Mouse (Mus musculus) kidney, adult 9 months (tissue): ENCODE data around the gene Ptch1.

Source experiments
- DNase-seq: peaks from one replicate; pipeline ENCODE4 v3.0.0; 2022

Ptch1 gene

DNA sequence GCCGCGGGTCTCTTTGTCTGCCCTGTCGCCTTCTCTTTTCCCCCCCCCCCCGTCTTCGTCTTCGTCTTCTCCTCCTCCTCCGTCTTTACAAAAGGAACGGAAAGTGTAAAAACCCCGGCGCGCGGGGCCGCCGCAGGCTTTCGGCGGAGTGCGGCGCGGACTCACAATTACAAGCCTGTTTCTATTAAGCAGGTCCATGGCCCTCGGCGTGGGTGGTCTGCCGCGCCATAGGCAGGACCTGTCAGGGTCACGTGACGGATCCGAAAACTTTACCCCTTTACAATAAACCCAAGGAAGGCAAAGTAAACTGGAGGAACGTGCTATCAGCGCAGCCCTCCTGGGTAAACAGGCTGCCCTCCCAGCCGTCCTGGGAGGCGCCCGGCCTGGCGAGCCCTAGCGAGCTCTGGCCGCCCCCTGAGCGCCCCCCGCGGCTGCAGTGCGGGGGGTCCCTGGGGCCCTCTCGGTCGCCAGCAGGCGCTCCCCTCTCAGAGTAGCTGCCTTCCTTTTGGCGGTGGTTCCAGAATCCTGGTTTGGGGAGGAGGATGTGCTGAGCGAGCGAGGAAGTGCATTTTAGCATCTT lies at the start of gene Ptch1:
Ptch1 (minus strand) TSS at position 343 of the 580 bp plus-strand sequence.
- DNase-seq, result no peak

DNA sequence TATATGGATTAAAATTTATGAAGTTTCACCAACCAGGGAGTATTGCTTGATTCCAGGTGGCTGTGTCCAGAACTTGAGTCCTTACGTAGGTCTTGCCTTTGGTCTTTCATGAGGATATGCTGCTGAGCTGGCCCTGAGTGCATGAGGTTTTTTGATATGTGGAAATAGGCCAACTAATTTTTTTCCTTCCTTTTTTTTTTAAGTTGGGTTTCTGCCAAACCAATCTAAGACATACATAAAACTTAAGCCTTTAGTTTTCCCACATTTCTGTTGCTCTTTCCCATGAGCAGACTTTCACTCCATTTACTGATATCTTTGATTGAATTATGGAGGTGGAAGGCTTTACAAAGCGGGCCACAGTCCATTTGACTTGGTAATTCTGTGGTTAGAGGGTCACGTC lies 47.9 kb upstream of the Ptch1 start:
- no peak for DNase-seq

DNA sequence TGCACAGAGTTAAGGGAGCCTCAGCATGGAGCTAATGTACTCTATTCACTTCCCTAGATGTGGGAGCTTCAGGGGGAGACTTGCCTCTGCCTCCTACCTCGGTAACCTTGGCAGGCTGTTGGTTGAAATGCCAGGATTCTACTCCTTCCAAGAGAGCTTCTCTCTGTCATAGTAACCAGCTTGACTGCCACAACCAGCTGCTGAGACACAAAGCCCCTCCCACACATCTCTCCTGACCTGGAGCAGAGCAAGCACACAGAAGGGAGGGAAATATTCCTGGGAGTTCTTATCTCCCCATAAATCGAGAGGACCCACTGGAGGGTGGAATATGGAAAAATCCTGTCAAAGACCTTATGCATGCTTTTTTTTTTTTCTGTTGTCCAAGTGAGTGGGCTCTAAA lies 39.8 kb upstream of the Ptch1 start:
- no peak for DNase-seq

DNA sequence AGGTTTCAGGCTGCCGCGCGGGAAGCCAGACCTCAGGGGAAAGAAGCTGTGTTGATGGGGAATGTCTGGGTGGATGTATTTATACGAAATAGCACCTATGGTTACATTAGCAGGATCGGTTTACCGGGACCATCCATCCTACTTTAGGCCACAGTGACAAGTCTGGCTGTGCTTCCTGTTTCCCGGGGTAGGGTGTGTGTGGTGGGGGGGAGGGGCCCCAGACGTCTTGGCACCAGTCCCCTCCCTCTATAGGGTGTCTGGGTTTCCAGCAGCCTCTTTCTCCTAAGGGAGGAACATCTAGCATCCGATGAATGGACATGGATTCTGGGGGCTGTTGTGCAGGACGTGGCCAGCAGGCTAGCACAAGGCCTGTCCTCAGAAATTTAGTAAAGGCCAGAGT lies 36.3 kb upstream of the Ptch1 start:
- no peak for DNase-seq

DNA sequence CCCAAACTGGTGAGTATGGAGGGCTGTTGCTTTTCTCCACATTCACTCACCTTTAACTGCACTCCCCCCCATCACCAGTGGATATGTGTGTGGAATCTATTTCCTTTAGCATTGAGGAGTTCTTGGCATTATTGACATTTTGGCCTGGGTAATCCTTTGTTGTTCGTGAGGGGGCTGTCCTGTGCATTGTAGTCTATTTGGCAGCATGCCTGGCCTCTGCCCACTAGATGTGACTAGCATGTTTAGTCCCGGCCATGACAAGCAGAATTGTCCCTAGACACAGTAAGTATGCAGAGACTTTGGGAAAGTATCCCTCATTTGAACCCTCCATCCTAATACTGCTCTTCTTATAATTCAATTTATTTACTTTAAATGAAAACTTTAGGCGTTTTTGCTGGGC lies 24.2 kb upstream of the Ptch1 start:
- DNase-seq, result no peak

DNA sequence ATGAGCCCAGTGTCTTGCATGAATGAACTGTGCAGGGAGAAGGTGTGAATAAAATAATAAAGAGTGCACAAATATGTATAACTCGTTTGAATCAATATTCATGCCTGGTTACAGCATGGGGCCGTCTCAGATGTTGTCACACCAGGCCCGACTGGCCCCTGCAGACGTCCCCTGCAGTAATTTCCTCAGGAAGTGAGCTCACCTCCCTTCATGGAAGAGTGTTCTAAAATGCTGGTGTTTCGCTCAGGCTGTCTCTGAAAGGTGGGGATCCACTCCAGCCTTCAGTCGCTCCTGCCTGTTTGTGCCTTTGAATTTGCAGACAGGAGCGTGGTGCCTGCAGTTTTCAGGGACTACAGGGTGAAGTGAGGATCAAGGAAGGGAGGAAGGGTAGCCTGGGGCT lies 22.5 kb upstream of the Ptch1 start:
- DNase-seq, result no peak

- DNase-seq, result peak; percentile 77
Observed at GRCm38 (mm10) chr13:63593469-63594050, 20.2 kb upstream of the Ptch1 start.

GRCm38 (mm10) chr13:63592755-63593154 lies 19.4 kb upstream of the Ptch1 start:
- DNase-seq, result no peak

- no peak for DNase-seq
Observed at GRCm38 (mm10) chr13:63574601-63575000, 1.2 kb upstream of the Ptch1 start.

- DNase-seq, result no peak
Observed at GRCm38 (mm10) chr13:63572453-63573255, 744 bp downstream of the Ptch1 start.

DNA sequence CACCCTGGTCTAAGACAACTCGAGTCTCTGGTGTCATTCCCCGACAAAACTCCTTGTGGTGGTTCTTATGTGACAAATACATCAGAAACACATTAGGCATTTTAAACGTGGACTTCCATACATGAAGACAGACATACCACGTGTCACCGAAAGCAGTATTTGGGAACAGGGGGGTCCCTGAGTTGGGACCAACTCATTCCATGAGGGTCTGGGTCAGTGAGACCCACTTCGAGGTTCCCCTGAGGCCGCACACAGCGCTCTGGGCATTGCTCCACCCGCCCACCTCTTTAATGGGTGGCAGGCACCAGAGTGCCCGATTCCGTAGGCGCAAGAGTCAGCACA lies 1.3 kb downstream of the Ptch1 start:
- no peak for DNase-seq

DNA sequence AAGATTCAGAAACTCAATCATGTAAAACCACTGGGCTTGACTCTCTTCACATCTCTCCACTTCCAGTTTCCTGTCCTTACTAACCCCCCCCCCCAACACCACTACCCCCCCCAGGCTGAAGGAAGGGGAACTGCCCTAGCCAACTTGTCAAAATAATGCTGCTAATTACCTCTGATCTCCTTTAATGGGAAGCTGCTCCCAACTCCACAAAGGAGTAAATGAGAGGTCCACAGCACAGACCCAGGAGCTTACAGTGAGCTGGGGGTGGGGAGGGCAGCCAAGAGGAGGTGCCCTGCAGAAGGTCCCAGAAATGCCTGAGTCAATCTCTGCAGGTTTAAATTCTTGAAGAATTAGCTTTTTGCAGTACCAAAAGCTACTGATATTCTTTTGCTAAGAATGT lies 2.9 kb downstream of the Ptch1 start:
- DNase-seq, result no peak

- DNase-seq, result no peak
Observed at GRCm38 (mm10) chr13:63569396-63569756, 4.0 kb downstream of the Ptch1 start.

DNA sequence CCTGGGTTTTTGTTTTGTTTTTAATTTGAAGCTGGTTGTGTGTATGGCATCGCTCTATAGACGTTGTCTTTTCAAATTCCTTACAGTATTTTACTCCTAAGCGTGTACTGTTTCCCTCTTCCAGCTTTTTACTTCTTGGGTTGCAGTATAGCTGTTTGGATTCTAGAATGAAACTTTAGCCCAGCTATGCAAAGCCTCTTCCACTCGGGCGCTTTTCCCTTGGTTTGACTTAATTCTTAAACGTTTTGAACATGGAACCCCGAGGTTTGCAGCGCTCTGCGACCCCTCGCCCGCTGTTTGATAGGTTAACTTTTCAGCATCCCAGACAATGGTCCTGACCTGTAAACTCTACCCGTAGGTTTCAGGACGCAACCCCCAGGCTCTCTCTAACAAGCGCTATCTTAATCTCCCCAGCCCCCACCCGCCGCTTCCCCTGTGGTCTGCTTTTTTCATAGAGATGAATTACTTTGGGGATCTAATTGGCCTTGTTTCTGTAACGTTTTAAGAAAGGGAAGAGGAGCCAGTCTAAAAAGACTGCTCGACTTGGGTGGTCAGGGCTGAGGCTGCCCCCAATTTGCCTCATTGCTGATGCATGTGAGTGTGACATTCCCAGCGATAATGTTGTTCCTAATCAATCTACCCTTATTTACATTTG lies 4.5 kb downstream of the Ptch1 start:
- DNase-seq, result no peak

DNA sequence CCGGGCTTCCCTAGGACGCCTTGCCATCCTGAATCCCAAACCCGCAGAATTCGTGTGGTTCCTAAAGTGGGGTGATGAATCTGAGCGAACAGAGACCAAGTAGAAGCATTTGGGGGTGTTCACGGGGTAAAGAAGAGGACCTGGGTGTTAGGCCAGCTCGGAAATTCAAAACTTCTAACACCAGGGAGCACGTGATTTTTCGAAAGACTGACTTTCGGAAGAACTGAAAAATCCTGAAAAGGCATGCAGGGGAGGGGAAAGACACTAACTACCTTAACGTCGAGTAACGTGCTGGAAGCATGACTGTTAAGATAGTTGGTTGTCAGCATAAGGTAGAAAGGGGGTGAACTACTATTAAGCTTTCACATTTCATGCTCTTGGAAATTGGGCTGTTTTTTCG lies 5.1 kb downstream of the Ptch1 start:
- no peak for DNase-seq

DNA sequence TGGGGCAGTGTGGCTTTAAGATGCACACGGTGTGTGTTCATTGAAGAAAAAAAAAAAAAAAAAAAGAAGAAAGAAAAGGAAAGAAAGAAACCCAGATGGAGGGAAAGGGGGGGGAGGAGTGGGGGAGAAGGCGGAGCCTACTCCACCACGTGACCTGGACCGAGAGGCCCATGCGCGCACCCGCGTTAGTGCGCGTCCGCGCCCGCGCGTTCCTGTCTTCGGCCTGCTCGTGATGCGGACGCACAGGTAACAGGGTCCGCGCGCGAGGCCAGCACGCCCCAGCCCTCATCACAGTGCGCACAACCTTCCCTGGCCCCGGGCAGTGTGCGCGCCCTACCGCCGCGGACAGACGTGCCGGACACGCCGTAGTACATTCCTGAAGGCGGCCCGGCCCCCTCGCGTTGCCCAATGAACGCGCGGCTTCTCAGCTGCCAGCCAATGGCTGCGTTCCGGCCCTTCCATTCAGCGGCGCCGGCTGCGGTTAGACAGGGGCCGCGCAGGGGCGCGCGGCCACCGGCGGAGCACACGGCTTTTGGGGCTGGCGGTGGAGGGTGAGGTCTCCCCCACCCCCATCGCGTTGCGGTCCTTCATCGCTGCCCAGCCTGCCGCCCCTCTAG lies 5.6 kb downstream of the Ptch1 start:
- peak; percentile 98 for DNase-seq

GRCm38 (mm10) chr13:63566018-63567015 lies 7.1 kb downstream of the Ptch1 start:
- peak; percentile 89 for DNase-seq

GRCm38 (mm10) chr13:63565320-63566017 lies 7.9 kb downstream of the Ptch1 start:
- no peak for DNase-seq

- peak; percentile 94 for DNase-seq
Observed at GRCm38 (mm10) chr13:63564626-63565319, 8.6 kb downstream of the Ptch1 start.

DNA sequence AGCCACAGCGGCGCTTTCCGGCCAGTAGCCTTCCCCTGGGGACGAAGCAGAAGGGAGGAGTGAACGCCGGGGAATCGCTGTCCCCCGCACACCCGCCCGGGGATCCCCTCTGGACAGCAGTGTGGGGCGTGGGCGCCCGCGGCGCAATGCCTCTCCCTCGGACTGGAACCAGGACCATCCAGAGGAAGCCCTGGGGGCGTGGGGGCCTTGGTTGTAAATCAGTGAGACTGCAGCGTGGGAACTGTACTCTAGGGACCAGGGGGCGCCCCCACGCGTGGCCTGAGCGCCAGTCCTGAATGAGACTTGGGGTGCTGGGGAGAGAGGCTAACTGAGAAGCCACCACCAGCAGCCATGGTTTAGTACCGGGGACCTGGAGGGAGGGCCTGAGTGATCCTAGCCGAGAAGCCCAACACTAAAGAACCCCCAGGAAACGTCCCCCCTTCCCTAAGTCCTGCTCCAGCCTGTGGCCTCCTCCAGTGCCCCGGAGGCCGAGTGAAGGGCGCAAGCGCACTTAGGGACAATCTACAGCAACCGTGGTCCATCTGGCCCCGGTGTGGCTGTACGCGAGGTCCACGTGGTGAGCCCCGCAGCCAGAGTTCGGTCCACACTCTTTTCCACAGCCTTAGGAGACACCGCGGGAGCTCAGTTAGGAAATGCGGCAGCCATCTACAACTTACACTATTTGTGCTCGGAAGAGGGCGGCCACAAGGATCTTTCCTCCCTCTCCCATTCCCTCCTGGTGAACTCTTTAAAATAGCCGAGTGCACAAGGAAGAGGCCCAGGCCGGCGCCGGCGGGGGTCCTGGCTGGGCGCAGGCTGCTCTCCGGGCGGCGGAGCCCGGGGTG lies 9.4 kb downstream of the Ptch1 start:
- DNase-seq, result peak; percentile 56
